Mouse (Mus musculus) heart, embryonic 13.5 days (tissue): Measurements from ENCODE around the gene Gpr31b. TPM values are rescaled to one million over a fixed set of nuclear protein-coding genes. Genes with fewer than 3 reads are reported as not detected.
"Not testable (repeated sequence)": the region's sequence is repeated elsewhere in the genome, so short reads cannot be mapped to it uniquely, and the experiment has no call there.

Source experiments
- ATAC-seq: fragments of 200-750 bp; cut with Nextera tagmentation; 2 replicates; pipeline ENCODE4 v1.8.0; 2017; ENCODE audit warnings: moderate TSS enrichment; ENCODE audit not compliant: insufficient number of reproducible peaks, low FRiP score, low TSS enrichment; ENCODE audit errors: extremely low read depth
- H3K27ac ChIP-seq: fragments of 300-500 bp; sonication (generic); replicated peaks from 2 replicates; pipeline ENCODE4 v1.5.1; 2015; ENCODE audit warnings: moderate library complexity, mild to moderate bottlenecking, inconsistent platforms
- H3K27me3 ChIP-seq: fragments of 300-500 bp; sonication (generic); replicated peaks from 2 replicates; pipeline ENCODE4 v1.6.1; 2015; ENCODE audit warnings: mild to moderate bottlenecking, inconsistent platforms
- H3K36me3 ChIP-seq: fragments of 300-500 bp; sonication (generic); 2 replicates; pipeline ENCODE4 v1.6.1; 2015; ENCODE audit warnings: mild to moderate bottlenecking, inconsistent platforms
- H3K4me1 ChIP-seq: fragments of 300-500 bp; sonication (generic); 2 replicates; pipeline ENCODE4 v1.6.1; 2015; ENCODE audit warnings: inconsistent platforms
- H3K4me2 ChIP-seq: fragments of 300-500 bp; sonication (generic); 2 replicates; pipeline ENCODE4 v1.6.1; 2015; ENCODE audit warnings: inconsistent platforms, mild to moderate bottlenecking, moderate library complexity
- H3K4me3 ChIP-seq: fragments of 300-500 bp; sonication (generic); 2 replicates; pipeline ENCODE4 v1.5.1; 2015; ENCODE audit warnings: moderate library complexity, mild to moderate bottlenecking, inconsistent platforms
- H3K9ac ChIP-seq: fragments of 300-500 bp; sonication (generic); 2 replicates; pipeline ENCODE4 v1.6.1; 2015; ENCODE audit warnings: inconsistent platforms, mild to moderate bottlenecking, moderate library complexity
- H3K9me3 ChIP-seq: fragments of 300-500 bp; sonication (generic); 2 replicates; pipeline ENCODE4 v1.6.1; 2016; ENCODE audit warnings: inconsistent platforms
- WGBS: fragments of 180-500 bp; shearing (Covaris S2); methylation state at CpG from one replicate; pipeline ENCODE4 v1.1.7; 2015; ENCODE audit warnings: mixed read lengths; 5-methylcytosine and 5-hydroxymethylcytosine counted together
- polyA plus RNA-seq: library from polyadenylated mRNA; unstranded; fragments of >200 nt; fragmentation: Nextera tagmentation; extraction: Ambion mirVana; gene quantifications from 2 replicates; pipeline ENCODE4 v1.2.1, GENCODE M21; 2015

Gpr31b gene
- polyA plus RNA-seq, result 0.13 TPM in 1 of 2 replicates, not detected in the other

- not testable (repeated sequence) for H3K27ac ChIP-seq, H3K4me1 ChIP-seq, H3K36me3 ChIP-seq, H3K4me3 ChIP-seq, H3K4me2 ChIP-seq, H3K9me3 ChIP-seq, ATAC-seq, H3K9ac ChIP-seq, H3K27me3 ChIP-seq
- WGBS, result 55% methylated on average over 2 of the region's 8 CpGs
Observed at GRCm38 (mm10) chr17:13052124-13052813, at the start of gene Gpr31b. Gene Gpr31b, minus strand, starts transcription at chr17:13052296.

- ATAC-seq, H3K36me3 ChIP-seq, H3K4me2 ChIP-seq, H3K27ac ChIP-seq, H3K4me1 ChIP-seq, H3K9ac ChIP-seq, H3K27me3 ChIP-seq, H3K9me3 ChIP-seq, H3K4me3 ChIP-seq: not testable (repeated sequence)
- WGBS, result 92% methylated on average over 2 of the region's 4 CpGs
Observed at GRCm38 (mm10) chr17:13092960-13093359, 40.9 kb upstream of the Gpr31b start.

DNA sequence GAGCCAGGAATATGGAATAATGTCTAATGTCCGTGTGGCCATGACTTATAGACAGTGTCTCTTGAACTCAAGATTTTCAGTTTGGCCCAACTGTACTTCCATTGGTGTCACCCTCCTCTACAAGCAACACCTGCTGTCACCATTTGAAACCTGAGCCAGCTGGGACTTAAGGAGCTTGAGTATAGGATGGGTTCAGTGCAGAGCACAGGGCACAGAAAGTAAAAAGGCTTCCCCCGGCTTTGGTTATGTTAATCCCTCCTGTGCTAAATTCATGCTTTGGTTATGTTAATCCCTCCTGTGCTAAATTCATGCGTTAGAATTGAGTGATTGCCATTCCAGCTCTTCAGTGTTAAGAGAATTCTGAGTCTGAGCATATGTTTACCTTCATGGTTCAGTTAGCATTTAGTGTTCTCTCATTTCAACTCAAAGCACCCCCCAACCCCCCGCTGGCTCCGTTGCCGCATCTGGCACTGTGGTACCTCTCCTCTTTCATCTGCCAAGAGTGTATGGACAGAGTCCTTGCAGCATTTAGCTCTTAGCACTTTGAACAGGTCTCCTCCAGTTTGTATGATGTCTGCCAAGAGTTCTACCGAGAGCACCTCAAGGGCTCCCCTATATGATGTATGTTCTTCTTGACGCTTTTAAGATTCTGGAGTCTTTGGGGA, 40.1 kb upstream of the Gpr31b start:
- H3K9me3 ChIP-seq, H3K4me1 ChIP-seq, H3K27ac ChIP-seq, H3K36me3 ChIP-seq, H3K4me3 ChIP-seq, ATAC-seq, H3K27me3 ChIP-seq, H3K4me2 ChIP-seq, H3K9ac ChIP-seq: not testable (repeated sequence)
- WGBS, result 64% methylated on average over 6 of the region's 8 CpGs

- ATAC-seq, H3K27ac ChIP-seq, H3K9me3 ChIP-seq: not testable (repeated sequence)
Observed at GRCm38 (mm10) chr17:13091510-13091909, 39.4 kb upstream of the Gpr31b start.

GRCm38 (mm10) chr17:13069227-13069626, 17.1 kb upstream of the Gpr31b start:
- H3K4me1 ChIP-seq, H3K9me3 ChIP-seq, H3K27ac ChIP-seq, ATAC-seq, H3K27me3 ChIP-seq, H3K36me3 ChIP-seq, H3K4me3 ChIP-seq, H3K9ac ChIP-seq, H3K4me2 ChIP-seq: not testable (repeated sequence)
- 70% methylated on average over 5 of the region's 5 CpGs for WGBS

More at GRCm38 (mm10) chr17:13091510-13091909, 39.4 kb upstream of the Gpr31b start:
- not testable (repeated sequence) for H3K36me3 ChIP-seq, H3K27me3 ChIP-seq, H3K9ac ChIP-seq, H3K4me3 ChIP-seq, H3K4me2 ChIP-seq, H3K4me1 ChIP-seq
- no CpG with 5 or more reads among the region's 1 CpGs for WGBS

GRCm38 (mm10) chr17:13067864-13068385, 15.8 kb upstream of the Gpr31b start:
- WGBS, result 79% methylated on average over 1 of the region's 4 CpGs
- H3K9me3 ChIP-seq, H3K27ac ChIP-seq, ATAC-seq, H3K36me3 ChIP-seq, H3K4me1 ChIP-seq, H3K27me3 ChIP-seq, H3K4me2 ChIP-seq, H3K4me3 ChIP-seq, H3K9ac ChIP-seq: not testable (repeated sequence)

DNA sequence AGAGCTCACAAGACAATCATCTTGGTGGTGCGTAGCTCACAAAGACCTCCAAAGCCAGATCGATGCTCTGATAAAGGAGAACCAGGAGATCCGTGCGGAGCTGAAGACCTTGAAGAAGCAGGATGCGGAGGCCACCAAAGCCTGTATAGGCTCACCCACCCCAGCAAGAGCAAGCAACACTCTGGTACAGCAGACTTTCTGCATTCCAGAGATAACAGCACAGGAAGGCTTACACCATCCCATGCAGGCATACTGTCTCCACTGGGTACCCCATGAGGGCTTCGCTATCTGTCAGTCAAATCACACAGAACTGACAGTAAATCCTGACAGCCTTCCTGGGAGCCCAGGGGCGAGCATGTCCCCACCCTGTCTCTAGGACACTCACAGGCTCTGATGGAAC, 10.8 kb upstream of the Gpr31b start:
- not testable (repeated sequence) for H3K9me3 ChIP-seq, H3K9ac ChIP-seq, H3K27me3 ChIP-seq, H3K4me2 ChIP-seq, H3K4me3 ChIP-seq, H3K4me1 ChIP-seq, H3K27ac ChIP-seq, H3K36me3 ChIP-seq, ATAC-seq
- WGBS, result 33% methylated on average over 7 of the region's 7 CpGs

GRCm38 (mm10) chr17:13060804-13061203, 8.7 kb upstream of the Gpr31b start, which contains the start of gene Tcp10b:
Gene Tcp10b, plus strand, starts transcription at chr17:13061104.
- H3K9me3 ChIP-seq, H3K9ac ChIP-seq, H3K4me3 ChIP-seq, ATAC-seq, H3K36me3 ChIP-seq, H3K27ac ChIP-seq, H3K27me3 ChIP-seq, H3K4me1 ChIP-seq, H3K4me2 ChIP-seq: not testable (repeated sequence)
- WGBS, result 83% methylated on average over 4 of the region's 4 CpGs

GRCm38 (mm10) chr17:13043846-13044673, 8.0 kb downstream of the Gpr31b start:
- H3K27me3 ChIP-seq, H3K36me3 ChIP-seq, H3K4me2 ChIP-seq, H3K4me1 ChIP-seq, H3K4me3 ChIP-seq, ATAC-seq, H3K9ac ChIP-seq, H3K9me3 ChIP-seq, H3K27ac ChIP-seq: not testable (repeated sequence)
- 9% methylated on average over 3 of the region's 4 CpGs for WGBS

GRCm38 (mm10) chr17:13036627-13037192, 15.4 kb downstream of the Gpr31b start:
- ATAC-seq, H3K4me3 ChIP-seq, H3K36me3 ChIP-seq, H3K4me1 ChIP-seq, H3K9me3 ChIP-seq, H3K9ac ChIP-seq, H3K27me3 ChIP-seq, H3K4me2 ChIP-seq, H3K27ac ChIP-seq: not testable (repeated sequence)
- WGBS, result 74% methylated on average over 4 of the region's 12 CpGs

- WGBS, result 81% methylated on average over 3 of the region's 3 CpGs
- Histone ChIP-seq H3K4me2 (no peak overlapping the region), H3K9ac (no peak overlapping the region), H3K9me3 (no peaks in the 10 kb centered on the region), H3K36me3 (peaks cover 61% of the 10 kb centered on the region), H3K27ac (no peak overlapping the region), H3K4me1 (peaks cover 14% of the 10 kb centered on the region), H3K4me3 (no peak overlapping the region), H3K27me3 (no peaks in the 10 kb centered on the region)
- no peak for ATAC-seq
Observed at GRCm38 (mm10) chr17:13013316-13013715, 38.8 kb downstream of the Gpr31b start.
